Mouse (Mus musculus) midbrain, embryonic 10.5 days (tissue): ENCODE measurements around the gene Fyttd1. TPM values are rescaled to one million over a fixed set of nuclear protein-coding genes. Genes with fewer than 3 reads are reported as not detected.
"Not testable (repeated sequence)": the region's sequence is repeated elsewhere in the genome, so short reads cannot be mapped to it uniquely, and the experiment has no call there.

ENCODE experiments used
- DNase-seq: peaks from one replicate; pipeline ENCODE4 v3.0.0-alpha.2; 2017; ENCODE audit warnings: low spot score
- H3K27ac ChIP-seq: fragments of 300-500 bp; sonication (generic); replicated peaks from 2 replicates; pipeline ENCODE4 v1.5.1; 2016; ENCODE audit warnings: mild to moderate bottlenecking
- H3K27me3 ChIP-seq: fragments of 300-500 bp; sonication (generic); 2 replicates; pipeline ENCODE4 v1.6.1; 2016; ENCODE audit warnings: low read depth, mild to moderate bottlenecking; ENCODE audit not compliant: poor library complexity, severe bottlenecking
- H3K36me3 ChIP-seq: fragments of 300-500 bp; sonication (generic); 2 replicates; pipeline ENCODE4 v1.6.1; 2016; ENCODE audit warnings: mild to moderate bottlenecking, moderate library complexity
- H3K4me1 ChIP-seq: fragments of 300-500 bp; sonication (generic); 2 replicates; pipeline ENCODE4 v1.6.1; 2016
- H3K4me3 ChIP-seq: fragments of 300-500 bp; sonication (generic); 2 replicates; pipeline ENCODE4 v1.5.1; 2016; ENCODE audit warnings: mild to moderate bottlenecking, moderate library complexity
- H3K9me3 ChIP-seq: fragments of 300-500 bp; sonication (generic); replicated peaks from 2 replicates; pipeline ENCODE4 v1.6.1; 2016; ENCODE audit warnings: mild to moderate bottlenecking
- WGBS: fragments of 180-500 bp; shearing (Covaris S2); methylation state at CpG from one replicate; pipeline ENCODE4 v1.1.7; 2016; 5-methylcytosine and 5-hydroxymethylcytosine counted together
- polyA plus RNA-seq: library from polyadenylated mRNA; unstranded; fragments of >200 nt; fragmentation: Nextera tagmentation; extraction: Ambion mirVana; gene quantifications from 2 replicates; pipeline ENCODE4 v1.2.1, GENCODE M21; 2016

The Fyttd1 gene
- polyA plus RNA-seq, 1 experiment from 2014 or later: 92.6 TPM

- H3K4me3 ChIP-seq: no peak overlapping the region
- peaks cover 22% of the 10 kb centered on the region for H3K4me1 ChIP-seq
- WGBS: 90% methylated on average over 4 of the region's 4 CpGs
- H3K36me3 ChIP-seq: peaks cover 15% of the 10 kb centered on the region
- DNase-seq: no peak
- no peaks in the 10 kb centered on the region for H3K9me3 ChIP-seq
- no peaks in the 10 kb centered on the region for H3K27me3 ChIP-seq
- H3K27ac ChIP-seq: no peak overlapping the region
Observed at GRCm38 (mm10) chr16:32865401-32865800, 11.9 kb upstream of the Fyttd1 start.

- Histone ChIP-seq H3K4me3 (peak overlapping the region; percentile 89; the same call in 1 of the 2 replicates), H3K4me1 (peaks cover 22% of the 10 kb centered on the region), H3K27ac (no peak overlapping the region), H3K9me3 (no peaks in the 10 kb centered on the region), H3K36me3 (peaks cover 7% of the 10 kb centered on the region; the same call in 1 of the 2 replicates), H3K27me3 (no peaks in the 10 kb centered on the region)
- 85% methylated on average over 5 of the region's 5 CpGs for WGBS
- DNase-seq: no peak
Observed at GRCm38 (mm10) chr16:32866713-32867112, 10.6 kb upstream of the Fyttd1 start.

- peak overlapping the region; percentile 88 for H3K27ac ChIP-seq
- no peaks in the 10 kb centered on the region for H3K9me3 ChIP-seq
- DNase-seq: peak; percentile 88
- under 1% methylated on average over 35 of the region's 35 CpGs for WGBS
- peak overlapping the region; percentile 89 for H3K4me3 ChIP-seq
- no peaks in the 10 kb centered on the region for H3K27me3 ChIP-seq
- peaks cover 6% of the 10 kb centered on the region; the same call in 1 of the 2 replicates for H3K36me3 ChIP-seq
- H3K4me1 ChIP-seq: peaks cover 22% of the 10 kb centered on the region
Observed at GRCm38 (mm10) chr16:32867919-32868552, 9.3 kb upstream of the Fyttd1 start.

GRCm38 (mm10) chr16:32870231-32870630, 7.1 kb upstream of the Fyttd1 start:
- Histone ChIP-seq H3K4me3 (no peak overlapping the region), H3K4me1 (peaks cover 22% of the 10 kb centered on the region), H3K9me3 (no peaks in the 10 kb centered on the region), H3K27ac (no peak overlapping the region), H3K27me3 (no peaks in the 10 kb centered on the region), H3K36me3 (no peaks in the 10 kb centered on the region)
- no peak for DNase-seq
- 69% methylated on average over 5 of the region's 5 CpGs for WGBS

- H3K36me3 ChIP-seq: no peaks in the 10 kb centered on the region
- 57% methylated on average over 3 of the region's 3 CpGs for WGBS
Observed at GRCm38 (mm10) chr16:32873366-32873765, 3.9 kb upstream of the Fyttd1 start.

GRCm38 (mm10) chr16:32875281-32875680, 2.0 kb upstream of the Fyttd1 start:
- not testable (repeated sequence) for H3K4me3 ChIP-seq, H3K9me3 ChIP-seq, H3K27ac ChIP-seq, H3K36me3 ChIP-seq, H3K27me3 ChIP-seq, DNase-seq
- H3K4me1 ChIP-seq: peaks cover 23% of the 10 kb centered on the region
- WGBS: 56% methylated on average over 1 of the region's 1 CpGs

More at GRCm38 (mm10) chr16:32873366-32873765, 3.9 kb upstream of the Fyttd1 start:
- H3K9me3 ChIP-seq: no peaks in the 10 kb centered on the region
- no peak for DNase-seq
- peaks cover 15% of the 10 kb centered on the region for H3K4me1 ChIP-seq
- H3K27me3 ChIP-seq: no peaks in the 10 kb centered on the region
- no peak overlapping the region for H3K27ac ChIP-seq
- H3K4me3 ChIP-seq: no peak overlapping the region

- DNase-seq: no peak
- no peak overlapping the region for H3K27ac ChIP-seq
- peaks cover 23% of the 10 kb centered on the region for H3K4me1 ChIP-seq
- 95% methylated on average over 3 of the region's 3 CpGs for WGBS
- no peak overlapping the region for H3K4me3 ChIP-seq
- no peaks in the 10 kb centered on the region for H3K9me3 ChIP-seq
- H3K27me3 ChIP-seq: no peaks in the 10 kb centered on the region
- no peaks in the 10 kb centered on the region for H3K36me3 ChIP-seq
Observed at GRCm38 (mm10) chr16:32875847-32876246, 1.5 kb upstream of the Fyttd1 start.

- WGBS: 42% methylated on average over 9 of the region's 9 CpGs
- H3K27me3 ChIP-seq: no peaks in the 10 kb centered on the region
- peaks cover 25% of the 10 kb centered on the region for H3K4me1 ChIP-seq
- peak overlapping the region; percentile 92; the same call in 1 of the 2 replicates for H3K27ac ChIP-seq
- H3K36me3 ChIP-seq: no peaks in the 10 kb centered on the region
- peak overlapping the region; percentile 91 for H3K4me3 ChIP-seq
- no peak for DNase-seq
- H3K9me3 ChIP-seq: no peaks in the 10 kb centered on the region
Observed at GRCm38 (mm10) chr16:32876831-32877230, 469 bp upstream of the Fyttd1 start.

- peak overlapping the region; percentile 92 for H3K27ac ChIP-seq
- no peaks in the 10 kb centered on the region for H3K36me3 ChIP-seq
- under 1% methylated on average over 34 of the region's 34 CpGs for WGBS
- no peaks in the 10 kb centered on the region for H3K27me3 ChIP-seq
- peak overlapping the region; percentile 91 for H3K4me3 ChIP-seq
- peak; percentile 31 for DNase-seq
- no peaks in the 10 kb centered on the region for H3K9me3 ChIP-seq
- H3K4me1 ChIP-seq: peaks cover 26% of the 10 kb centered on the region
Observed at GRCm38 (mm10) chr16:32878157-32878598, 878 bp downstream of the Fyttd1 start.

- no peak for DNase-seq
- no peaks in the 10 kb centered on the region for H3K9me3 ChIP-seq
- peak overlapping the region; percentile 91 for H3K4me3 ChIP-seq
- 90% methylated on average over 14 of the region's 14 CpGs for WGBS
- peaks cover 3% of the 10 kb centered on the region; the same call in 1 of the 2 replicates for H3K36me3 ChIP-seq
- H3K27ac ChIP-seq: 0 out of 2 replicates have a peak overlapping the region, but pooled peaks have one; percentile 9
- H3K4me1 ChIP-seq: peaks cover 26% of the 10 kb centered on the region
- H3K27me3 ChIP-seq: no peaks in the 10 kb centered on the region
Observed at GRCm38 (mm10) chr16:32878972-32879926, 1.9 kb downstream of the Fyttd1 start.

- H3K9me3 ChIP-seq: no peaks in the 10 kb centered on the region
- H3K4me3 ChIP-seq: no peak overlapping the region
- no peak overlapping the region for H3K27ac ChIP-seq
- DNase-seq: no peak
- H3K36me3 ChIP-seq: peaks cover 22% of the 10 kb centered on the region
- H3K4me1 ChIP-seq: peaks cover 26% of the 10 kb centered on the region
- 83% methylated on average over 7 of the region's 7 CpGs for WGBS
- no peaks in the 10 kb centered on the region for H3K27me3 ChIP-seq
Observed at GRCm38 (mm10) chr16:32881538-32881937, 4.2 kb downstream of the Fyttd1 start.

GRCm38 (mm10) chr16:32887996-32888395, 10.7 kb downstream of the Fyttd1 start:
- H3K4me1 ChIP-seq: no peaks in the 10 kb centered on the region
- DNase-seq: no peak
- WGBS: 91% methylated on average over 7 of the region's 7 CpGs
- no peak overlapping the region for H3K4me3 ChIP-seq
- no peaks in the 10 kb centered on the region for H3K27me3 ChIP-seq
- H3K27ac ChIP-seq: no peak overlapping the region
- no peaks in the 10 kb centered on the region for H3K9me3 ChIP-seq
- peaks cover 76% of the 10 kb centered on the region for H3K36me3 ChIP-seq
